Mouse (Mus musculus) layer of hippocampus, adult 9-11 months (tissue): ENCODE results near the gene Slc6a20b.
"Not testable (repeated sequence)": the region's sequence is repeated elsewhere in the genome, so short reads cannot be mapped to it uniquely, and the experiment has no call there.

ENCODE experiments used
- DNase-seq: peaks from one replicate; pipeline ENCODE4 v3.0.0; 2022

Slc6a20b gene

DNA sequence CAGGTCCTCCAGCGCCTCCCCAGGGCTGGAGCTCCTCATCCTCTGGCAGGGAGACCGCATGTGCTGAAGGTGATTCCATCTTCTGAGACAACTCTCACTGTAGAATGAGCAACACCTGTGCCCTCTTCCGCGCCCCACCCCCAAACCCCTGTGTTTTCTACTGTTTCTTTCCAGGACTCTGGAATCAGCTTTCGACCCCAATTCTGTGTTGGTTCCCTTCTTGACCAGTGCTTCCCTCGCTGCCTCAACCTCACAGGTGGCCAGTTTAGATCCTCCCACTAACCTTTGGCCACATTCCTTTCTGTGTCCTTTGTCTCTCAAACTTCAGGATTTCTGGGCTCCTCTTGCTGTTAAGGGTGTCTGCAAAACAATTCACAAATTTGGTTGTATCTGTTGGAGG is at the start of gene Slc6a20b:
Gene Slc6a20b (minus strand): TSS at position 285 of the 400 bp plus-strand sequence.
- DNase-seq: no peak

DNA sequence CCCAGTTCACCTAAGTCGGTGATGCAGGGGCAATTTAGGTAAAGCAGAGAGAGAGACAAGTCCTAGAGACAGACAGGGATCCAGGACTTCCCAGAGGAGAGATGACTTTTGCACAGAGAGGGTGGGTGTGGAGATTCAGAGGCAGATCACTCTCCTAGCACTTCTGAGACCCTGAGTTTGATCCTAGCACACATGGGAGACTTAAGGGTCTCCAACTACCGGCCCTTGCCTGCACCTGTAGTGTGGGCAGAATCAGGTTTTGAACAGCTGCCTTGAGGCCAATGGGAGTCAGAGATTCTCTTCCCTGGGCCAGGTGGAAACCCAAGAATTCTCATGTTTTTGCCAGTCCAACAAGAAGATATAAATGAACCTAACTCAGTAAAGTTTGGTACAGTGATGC is 46.8 kb upstream of the Slc6a20b start:
- DNase-seq: no peak

DNA sequence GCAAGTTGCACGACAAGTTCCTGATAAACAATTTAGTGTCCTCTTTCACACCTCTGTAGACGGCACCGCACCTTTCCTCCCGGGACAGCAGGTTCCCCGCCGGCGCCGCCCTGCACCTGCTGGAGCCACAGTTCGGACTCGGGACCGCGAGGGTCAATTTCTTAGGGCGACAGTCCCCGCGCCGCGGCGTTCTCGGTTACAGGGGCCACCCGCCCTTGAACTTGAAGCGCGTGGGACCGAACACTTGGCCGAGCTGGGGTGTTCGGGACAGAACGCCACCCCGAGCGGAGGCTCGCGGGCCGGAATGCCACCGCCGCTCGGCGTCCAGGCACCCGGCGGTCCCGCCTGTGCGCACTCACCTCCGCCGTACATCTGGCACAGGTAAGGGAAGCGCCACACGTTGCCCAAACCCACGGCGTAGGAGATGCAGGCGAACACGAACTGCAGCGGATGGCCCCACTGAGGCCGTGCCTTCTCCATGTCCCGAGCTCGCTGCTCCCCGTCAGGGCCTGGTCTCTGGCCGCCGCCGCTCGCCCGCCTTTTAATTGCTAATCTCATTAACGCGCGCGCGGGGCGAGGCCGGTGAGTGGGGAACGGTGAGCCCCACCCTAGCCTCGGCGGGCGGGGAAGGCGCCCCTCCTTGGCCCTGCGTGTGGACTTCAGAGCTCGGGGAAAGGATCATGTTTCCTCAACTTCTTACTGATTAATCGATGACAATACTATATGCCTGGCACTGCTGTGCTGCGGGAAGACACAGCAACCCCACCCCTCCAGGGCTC is 46.2 kb upstream of the Slc6a20b start, which contains the start of the genes Ccr9 and Slc6a20a:
Gene Ccr9 (plus strand): TSS at position 113 of the 779 bp plus-strand sequence.
Gene Slc6a20a (minus strand): TSS at position 559 of the 779 bp plus-strand sequence.
- no peak for DNase-seq

DNA sequence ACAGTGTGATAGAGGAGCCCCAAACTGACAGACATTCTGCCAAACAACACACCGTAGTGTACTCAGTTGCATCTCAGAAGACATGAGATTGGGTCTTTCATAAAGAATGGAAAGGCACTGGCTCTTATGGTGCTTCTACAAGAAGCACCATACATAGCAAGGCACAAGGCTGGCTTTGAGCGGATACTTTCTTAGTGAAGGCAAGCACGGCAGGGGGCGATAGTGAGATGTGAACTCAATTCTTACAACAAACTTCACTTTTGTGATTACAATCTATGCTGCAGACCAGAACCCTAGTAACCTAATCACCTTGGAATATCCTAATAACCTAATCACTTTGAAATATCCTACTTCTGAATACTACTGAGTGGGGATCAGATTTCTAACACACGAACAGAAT is 33.3 kb upstream of the Slc6a20b start:
- DNase-seq: peak; percentile 23

DNA sequence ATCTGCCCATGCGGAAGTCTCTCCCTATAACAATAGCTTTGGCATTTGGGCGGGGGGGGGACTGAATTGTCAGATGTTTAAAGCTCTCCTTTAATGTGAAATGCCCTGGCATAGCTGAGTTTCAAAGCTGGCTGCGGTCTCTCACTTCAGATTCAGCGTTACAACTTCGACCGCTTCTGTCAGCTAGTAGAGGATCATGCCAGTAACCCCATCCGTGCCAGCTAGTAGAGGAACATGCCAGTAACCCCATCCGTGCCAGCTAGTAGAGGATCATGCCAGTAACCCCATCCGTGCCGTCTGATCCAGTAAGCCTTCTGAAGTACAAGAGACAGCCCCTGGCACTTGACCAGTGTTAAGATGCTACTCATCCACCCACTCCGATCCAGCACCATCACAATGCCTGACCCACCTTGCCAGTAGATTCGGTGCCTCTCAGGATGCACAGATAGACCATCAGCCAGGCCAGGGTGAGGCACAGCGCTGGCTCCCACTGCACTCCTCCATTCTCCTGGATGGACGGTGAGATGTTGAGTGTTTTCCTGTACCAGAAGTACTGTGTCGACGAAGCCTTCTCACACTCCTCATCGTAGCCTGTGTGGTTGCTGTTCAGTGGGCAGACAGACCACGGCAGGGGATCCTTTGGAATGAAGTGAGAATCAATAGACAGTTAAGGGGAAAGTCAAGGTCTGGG is 27.8 kb upstream of the Slc6a20b start:
- DNase-seq: not testable (repeated sequence)

DNA sequence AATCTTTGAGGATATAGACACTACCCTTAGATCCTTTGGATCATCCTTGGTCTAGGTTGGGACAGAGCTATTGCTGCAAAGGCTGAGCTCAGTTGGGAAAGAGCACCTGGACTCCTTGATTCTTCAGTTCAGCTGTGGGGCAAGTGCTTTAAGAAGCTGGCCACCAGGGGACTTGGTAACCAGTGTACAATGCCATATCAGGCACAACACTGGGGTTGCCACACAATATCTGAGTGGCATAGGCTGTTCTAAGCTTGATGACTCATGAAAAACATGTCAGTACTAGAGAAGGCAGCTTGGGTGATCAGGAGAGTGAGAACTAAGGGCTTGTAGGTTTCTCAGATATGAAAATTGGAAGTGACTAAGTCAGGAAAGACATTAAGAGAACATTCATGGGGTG is 26.6 kb upstream of the Slc6a20b start:
- DNase-seq: no peak

DNA sequence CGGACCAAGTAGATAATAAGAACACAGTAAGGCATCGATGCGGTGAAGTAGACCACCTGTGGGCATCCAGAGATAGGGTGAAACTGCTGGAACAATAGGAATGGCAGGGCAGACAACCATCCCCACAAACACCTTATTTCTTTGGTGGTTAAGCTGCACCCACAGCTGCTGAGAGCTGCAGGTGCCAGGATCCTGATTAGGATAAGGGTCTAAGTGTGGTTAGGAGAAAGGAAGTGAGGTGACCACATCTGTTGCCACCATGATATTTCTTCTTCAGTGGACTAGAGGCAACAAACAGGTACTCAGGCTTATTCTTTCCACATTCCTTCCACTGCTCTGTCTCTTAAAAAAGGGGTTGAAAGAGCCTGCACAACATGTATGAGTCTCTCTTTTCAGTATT is 25.1 kb upstream of the Slc6a20b start:
- no peak for DNase-seq

DNA sequence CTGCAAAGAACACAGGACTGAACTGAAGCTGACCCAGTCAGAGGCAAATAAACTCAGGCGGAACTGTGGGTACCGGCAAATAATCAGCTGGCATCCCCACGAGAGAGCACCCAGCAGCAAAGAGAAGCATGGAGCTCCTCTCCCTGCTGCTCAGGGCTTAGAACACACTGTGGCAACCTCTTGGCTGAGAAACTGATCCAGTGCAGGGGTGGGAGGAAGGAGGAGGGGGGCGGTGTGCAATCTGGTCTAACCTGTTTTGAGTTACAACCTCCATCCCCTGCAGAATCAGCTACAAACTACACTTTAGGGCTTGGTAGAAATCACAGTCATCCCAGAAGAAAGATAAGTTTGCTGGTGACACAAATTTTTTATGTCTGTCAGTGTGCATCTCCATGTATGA is 19.0 kb upstream of the Slc6a20b start:
- DNase-seq: no peak

DNA sequence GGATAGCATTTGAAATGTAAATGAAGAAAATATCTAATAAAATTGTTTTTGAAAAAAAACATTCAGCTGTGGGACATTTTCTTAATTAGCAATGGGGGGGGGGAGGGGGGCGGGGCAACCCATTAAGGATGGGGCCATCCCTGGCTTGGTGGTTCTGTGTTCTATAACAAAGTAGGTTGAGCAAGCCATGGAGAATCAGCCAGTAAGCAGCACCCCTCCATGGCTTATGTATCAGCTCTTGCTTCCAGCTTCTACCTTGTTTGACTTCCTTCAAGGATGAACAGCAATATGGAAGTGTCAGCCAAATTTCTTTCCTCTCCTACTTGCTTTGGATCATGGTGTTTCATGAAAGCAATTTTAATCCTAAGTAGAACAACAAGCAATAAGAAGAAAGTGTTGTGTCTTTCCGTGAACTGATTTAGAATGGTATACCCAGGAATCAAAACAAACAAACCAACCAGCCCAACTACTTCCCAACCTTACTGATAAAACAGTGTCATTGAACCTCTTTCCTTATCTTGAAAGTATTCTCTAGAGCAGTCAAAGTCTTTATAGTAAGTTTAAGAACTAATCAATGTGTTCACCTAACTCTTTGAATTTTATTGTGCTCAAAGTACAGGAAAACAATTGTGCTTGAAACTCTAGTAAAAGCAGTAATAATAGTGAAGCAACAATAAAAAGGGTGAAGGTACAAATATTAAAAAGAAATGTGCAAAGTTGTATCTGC is 17.6 kb upstream of the Slc6a20b start:
- DNase-seq: no peak

DNA sequence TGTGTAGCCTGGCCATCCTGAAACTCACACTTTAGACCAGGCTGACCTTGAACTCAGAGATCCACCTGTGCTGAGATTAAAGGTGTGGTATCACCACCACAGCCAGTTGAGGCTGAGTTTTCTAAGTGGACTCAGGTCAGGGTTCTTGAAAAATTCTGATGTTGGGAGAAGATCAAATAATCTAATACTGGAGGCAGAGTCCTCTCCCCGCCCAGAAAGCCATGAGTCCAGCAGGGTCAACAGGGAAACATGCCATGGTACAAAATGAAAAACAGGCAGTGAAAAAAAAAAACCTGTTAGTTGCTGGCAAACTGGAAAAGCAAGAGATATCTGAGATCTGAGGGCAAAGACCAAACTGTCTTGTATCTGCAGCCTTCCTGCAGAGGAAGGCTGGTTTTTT is 7.7 kb upstream of the Slc6a20b start:
- DNase-seq: no peak

DNA sequence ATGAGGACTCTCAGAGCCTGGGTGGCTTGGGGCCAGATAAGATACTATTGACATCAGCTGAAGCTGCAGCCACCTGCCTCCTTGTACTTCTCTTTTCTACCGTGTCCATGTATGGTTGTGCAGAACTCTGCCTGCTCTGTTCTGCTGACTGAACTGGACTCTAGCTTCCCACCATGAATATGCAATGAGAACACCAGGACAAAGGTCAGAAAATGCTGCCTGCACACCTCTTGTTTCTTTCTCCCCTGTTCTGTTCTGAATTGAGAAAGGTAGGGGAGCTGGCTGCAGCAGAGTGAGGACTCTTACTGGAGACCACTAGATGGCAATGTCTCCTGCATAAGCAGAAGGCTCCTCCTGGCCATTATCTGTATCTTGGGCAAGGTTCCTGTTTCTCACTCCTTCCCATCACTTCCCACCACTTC is 6.3 kb upstream of the Slc6a20b start:
- peak; percentile 9 for DNase-seq

DNA sequence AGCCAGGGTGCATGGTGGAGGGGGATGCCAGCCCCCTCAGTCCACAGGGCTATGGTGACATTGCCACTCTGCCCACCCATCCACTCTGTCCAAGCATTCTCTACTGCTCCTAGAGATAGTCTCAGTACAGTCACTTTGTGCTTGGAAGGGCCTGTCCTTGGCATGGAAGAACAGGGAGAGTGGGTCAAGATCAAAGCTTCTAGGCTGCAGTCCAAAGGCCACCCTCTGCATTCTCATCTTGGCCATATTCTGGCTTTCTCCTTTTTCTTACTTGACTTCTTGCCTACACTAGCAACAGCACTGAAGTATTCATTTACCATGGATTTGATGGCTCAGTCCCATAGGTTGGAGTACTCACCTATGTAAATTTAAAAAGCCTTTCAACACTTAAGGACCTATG is 5.9 kb upstream of the Slc6a20b start:
- no peak for DNase-seq

DNA sequence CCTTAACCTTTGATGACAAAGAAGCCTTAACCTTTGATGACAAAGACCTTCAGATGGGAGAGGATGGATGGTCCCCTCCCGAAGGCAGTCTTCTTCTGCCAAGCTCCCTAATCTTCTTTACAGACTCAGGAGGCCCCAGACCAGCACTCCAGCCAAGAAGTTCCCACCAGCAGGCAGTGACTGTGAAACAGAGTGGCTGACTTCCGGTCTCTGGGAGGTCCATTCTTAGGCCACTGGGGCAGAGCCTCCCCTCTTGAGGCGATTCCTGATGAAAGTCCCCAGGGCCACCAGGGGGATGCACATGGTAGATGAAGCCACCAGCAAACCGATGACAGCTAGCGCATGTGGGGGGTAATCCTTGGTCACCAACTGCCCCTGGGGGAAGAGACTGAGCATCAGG is 4.4 kb upstream of the Slc6a20b start:
- DNase-seq: no peak

DNA sequence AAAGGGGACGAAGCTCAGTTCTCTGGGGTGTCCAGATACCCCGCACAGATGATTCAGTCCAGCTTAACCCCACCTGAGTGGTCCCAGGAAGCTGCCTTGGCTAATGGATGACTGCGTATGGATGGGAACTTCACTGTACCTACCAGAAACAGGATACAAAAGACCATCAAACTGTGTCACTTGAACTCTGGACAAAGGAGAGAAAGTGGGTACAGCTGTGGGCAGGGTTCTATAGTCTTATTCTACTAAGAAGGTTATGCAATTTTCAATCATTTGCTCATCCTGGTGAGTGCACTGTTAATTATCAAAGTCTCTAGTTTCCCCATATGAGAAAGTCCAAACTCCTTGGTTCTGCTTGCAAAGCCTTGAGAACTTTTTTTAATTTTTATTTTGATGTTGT is 628 bp upstream of the Slc6a20b start:
- DNase-seq: no peak

DNA sequence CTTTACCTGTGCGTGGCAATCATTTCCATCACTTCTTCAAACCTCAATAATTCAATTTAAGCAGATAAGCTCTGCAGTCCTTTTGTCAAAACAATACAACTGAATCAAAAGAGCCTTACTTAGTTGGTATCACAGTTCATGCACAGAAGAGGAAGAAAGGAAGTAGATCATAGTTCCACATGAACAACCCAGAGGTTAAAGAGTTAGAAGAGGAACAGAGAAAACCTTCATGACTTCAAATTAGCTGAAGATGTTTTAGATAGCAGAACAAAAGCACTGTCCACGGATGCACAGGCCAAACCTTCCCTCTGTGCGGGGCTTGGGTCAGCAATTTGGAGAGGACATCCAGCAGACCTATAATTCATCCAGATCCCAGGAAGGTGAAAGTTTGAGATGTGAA is 699 bp downstream of the Slc6a20b start:
- DNase-seq: no peak

DNA sequence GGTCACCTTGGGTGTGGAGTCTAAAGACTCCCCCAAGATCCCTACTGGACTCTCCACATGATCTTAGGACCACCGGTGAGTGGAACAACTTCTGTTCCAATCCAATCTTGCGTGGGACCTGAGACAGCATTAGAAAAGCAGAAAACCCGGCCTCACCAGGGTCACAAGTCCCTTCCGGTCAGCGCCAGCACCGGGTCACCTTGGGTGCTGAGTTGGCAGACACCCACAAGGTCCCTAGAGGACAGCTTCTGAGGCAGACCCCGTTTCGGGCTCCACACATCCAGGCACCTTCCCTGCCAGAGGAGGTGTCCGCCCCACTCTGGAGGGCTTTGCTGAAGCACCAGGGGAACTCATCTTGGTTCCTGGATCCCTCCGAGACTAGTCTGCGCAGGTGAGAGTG is 6.5 kb downstream of the Slc6a20b start:
- no peak for DNase-seq

DNA sequence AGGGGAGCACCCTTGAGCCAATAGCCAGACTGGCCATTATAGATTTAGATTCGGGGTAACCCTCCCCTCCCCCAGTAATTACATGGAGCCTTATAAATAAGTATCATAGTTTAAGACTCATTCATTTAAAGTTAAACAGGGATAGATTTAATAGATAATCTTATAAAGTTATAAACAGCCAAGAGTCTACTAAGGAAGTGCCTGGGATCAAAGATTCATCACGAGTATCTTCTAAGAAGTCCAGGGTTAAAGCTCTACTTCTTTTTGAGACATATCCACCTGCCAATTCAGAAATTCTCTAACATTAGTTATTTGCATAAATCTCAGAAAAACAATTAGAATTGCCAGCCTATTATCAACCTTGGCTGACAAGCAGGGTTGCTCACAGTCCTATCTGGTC is 7.6 kb downstream of the Slc6a20b start:
- DNase-seq: no peak

DNA sequence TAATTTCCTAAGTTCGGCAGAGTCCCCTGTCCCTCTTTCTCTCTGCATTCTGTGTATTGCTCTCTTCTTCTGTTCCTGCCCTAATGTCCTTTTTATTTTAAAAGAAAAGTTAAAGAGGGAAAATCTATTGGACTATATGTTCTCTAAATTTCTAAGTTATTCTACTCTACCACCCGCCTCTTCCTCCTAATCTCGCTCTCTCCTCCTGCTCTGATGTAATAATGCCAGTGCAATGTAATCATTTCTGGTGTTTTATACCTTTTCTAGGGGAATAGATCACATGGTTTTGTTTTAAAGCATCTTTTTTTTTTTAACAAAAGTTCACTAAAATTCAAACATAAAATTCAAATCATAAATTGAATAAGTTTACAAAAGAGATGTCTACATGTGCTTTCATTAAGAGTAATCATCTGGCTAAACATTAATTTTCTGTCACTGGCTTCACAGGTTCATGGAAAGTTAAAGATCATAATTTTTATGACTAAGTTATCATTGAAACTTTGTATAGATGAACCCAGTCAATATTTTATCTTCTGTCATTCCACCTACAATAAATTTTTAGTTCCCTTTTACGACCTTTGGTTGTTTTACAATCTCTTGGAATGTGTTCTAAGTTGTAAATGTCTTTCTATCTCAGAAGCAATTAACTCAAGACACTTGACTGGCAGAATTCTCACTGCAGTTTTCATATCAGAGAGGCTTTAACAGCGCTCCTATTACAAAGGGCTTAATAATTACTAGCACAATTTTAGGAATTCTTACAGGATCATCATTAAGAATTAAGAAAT is 11.9 kb downstream of the Slc6a20b start:
- DNase-seq: no peak

DNA sequence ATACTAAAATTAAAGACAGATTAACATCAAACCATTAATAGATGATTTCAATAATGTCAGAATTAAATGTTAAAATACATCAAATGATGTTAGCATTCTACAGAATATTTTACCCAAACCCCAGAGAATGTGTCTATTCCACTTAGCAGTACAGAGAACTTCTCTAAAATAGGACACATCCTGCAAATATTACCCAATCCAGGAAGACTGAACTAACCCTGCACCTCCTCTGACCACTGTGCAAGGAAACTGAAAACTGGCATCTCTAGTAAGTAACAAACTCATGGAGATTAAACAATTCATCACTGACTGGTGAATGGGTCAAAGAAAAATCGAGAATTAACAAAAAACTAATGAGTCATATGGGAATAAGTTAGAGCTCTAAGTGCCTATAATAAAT is 30.8 kb downstream of the Slc6a20b start:
- no peak for DNase-seq

DNA sequence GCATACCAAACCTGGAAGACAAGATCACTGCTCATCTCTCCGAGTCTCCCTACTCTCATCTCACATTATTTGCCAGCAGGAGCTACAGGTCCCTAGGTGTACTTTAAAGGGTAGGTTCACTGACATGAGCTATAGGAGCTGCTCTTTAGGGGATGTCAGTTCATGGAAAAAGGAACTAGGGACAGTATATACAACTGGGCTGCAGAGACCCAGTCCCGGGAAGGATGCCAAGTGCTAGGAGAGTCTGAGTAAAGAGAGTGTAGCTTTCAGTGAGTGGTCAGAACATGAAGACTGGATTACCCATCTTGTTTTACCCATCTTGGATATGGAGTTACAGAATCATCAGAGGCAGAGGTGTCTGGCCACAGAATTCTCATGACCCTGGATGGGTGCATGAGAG is 35.0 kb downstream of the Slc6a20b start:
- DNase-seq: no peak

DNA sequence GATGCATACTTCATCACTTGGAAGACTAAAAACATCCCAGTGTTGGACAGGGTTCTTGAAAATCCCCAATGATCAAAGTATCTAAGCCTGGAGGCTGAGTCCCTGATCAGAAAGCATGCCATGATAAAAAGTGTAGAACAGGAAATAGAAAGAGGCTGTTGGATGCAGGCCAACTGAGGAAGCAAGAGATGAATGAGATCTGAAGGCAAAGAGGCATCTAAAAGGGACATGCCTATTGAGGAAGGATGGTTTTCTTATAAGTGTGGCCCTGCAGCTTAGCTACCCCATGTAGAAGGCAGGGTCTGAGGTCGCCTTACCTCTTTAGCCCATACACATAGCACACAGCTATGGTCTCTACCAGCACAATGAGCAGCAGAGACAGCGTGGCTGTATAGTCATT is 35.5 kb downstream of the Slc6a20b start:
- no peak for DNase-seq

DNA sequence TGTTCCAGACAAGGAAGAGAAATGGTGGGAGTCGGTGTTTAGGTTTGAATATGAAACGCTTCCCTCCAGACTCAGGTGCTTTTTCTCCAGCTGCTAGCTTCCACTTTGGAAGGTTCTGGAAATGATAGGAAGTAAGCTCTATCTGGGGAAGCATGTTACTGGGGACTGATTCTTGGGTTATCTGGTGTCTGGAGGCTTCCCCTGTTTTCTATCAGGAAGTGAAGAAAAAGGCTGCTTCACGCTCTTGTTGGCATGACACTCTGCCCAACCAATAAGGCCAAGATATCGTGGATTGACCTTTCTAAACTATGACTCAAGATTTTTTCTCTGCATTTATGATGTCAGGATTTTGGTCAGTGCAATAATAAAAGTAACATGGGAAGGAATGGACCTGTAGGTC is 37.2 kb downstream of the Slc6a20b start:
- no peak for DNase-seq
